In the genomic region with DNA sequence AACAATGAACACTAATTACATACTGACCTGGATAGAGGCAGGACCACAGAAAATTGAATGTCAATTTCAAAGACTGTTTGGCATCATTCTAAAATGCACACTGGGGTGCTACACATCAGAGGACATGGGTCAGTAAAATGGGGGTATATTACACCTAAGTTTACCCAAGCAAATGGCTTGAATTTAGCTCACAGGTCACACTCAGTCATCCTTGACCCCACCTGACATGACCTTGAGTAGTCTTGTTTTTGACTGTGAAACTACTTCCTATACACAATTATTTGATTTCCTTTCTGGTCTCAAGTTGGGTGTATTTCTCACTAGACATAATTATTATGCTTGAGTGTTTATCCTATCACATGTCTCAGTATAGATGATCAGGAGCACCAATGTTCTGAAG, we compare ENCODE assay signal across 14 mouse cellular contexts.
"Had no signal": no experiment of that assay in that cellular context is flagged by ENCODE, and none has a peak within 500 bp of the region (broad histone marks: within the 10 kb centered on the region; RNA-seq: fewer than 3 reads in every experiment).

No protein-coding gene starts in this region.

- ATAC-seq: intestine, postnatal 0 days; midbrain, embryonic 15.5 days had no signal

- H3K27me3 ChIP-seq: liver, embryonic 13.5 days; midbrain, embryonic 15.5 days; neural tube, embryonic 13.5 days; stomach, embryonic 15.5 days had no signal

- H3K36me3 ChIP-seq: liver, embryonic 13.5 days; midbrain, embryonic 15.5 days; neural tube, embryonic 13.5 days; stomach, embryonic 15.5 days had no signal

- DNase-seq: kidney, adult 2 months; kidney, postnatal 10 days; kidney, postnatal 36 days; layer of hippocampus, postnatal 36 days; liver, embryonic 13.5 days; lung, adult 2 months; lung, postnatal 14 days; lung, postnatal 4 days; right cerebral cortex, postnatal 4 days; thymus, postnatal 36 days had no signal
